Mouse (Mus musculus) urinary bladder, postnatal 25 days (tissue): ENCODE measurements around the gene Asic2.
"Not testable (repeated sequence)": the region's sequence is repeated elsewhere in the genome, so short reads cannot be mapped to it uniquely, and the experiment has no call there.

Experiments used
- DNase-seq: peaks from one replicate; pipeline ENCODE4 v3.0.0; 2022; ENCODE audit warnings: low spot score

The Asic2 gene

DNA sequence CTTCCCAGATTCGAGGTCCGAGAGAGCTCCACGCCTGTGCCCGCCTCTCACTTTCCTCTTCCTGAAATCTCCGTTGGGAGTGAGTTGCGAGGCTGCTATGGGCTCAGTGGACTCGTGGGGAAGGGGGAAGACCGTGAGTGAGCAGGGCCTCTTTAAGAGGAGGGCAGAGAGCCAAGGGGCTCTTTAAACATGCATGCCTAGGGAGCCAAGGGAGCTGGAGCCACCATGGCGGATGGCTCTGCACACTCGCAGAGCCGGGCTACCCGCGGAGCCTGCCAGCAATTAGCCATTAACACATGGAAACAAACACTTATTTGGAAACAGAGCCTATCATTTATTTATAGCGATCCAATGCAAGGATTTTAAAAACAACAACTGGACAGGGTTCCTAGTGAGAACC is 541.4 kb downstream of the Asic2 start:
- DNase-seq, result no peak

DNA sequence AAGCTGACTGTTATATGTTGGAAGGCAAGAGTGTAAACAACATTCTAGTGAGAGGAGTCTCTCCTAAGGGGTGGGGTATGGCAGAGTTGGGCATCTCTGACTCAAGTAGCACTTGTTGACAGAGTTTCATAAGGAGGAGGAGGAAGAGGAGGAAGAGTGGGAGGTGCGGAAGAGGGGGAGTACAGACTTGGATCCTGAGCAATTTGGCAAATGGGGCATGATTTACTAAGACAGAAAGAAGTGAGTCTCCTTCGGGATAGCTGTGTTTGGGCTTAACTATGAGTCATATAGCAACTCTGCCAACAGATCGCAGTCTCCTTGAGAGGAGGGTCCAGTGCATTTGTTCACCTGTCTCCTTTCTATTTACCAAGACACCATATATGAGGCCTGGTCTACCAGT is 549.1 kb downstream of the Asic2 start:
- DNase-seq, result no peak

DNA sequence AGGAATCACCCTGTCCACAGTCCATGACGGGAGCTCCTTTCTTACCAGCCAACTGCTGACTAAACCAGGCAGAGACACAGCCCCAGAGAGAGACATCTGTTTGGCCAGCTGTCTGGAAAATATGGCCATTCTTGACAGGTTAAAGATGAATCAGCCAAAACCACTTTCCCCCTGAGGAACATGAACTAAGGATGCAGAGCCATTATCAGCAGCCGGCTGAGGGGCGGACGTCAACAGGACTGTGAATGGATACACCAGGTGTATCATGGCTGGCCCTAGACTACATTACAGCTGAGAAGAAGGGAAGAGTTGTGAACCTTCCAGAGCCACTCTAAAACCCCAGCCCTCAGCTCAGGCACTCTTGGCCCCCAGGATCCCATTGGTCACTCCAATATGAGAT is 550.2 kb downstream of the Asic2 start:
- no peak for DNase-seq

DNA sequence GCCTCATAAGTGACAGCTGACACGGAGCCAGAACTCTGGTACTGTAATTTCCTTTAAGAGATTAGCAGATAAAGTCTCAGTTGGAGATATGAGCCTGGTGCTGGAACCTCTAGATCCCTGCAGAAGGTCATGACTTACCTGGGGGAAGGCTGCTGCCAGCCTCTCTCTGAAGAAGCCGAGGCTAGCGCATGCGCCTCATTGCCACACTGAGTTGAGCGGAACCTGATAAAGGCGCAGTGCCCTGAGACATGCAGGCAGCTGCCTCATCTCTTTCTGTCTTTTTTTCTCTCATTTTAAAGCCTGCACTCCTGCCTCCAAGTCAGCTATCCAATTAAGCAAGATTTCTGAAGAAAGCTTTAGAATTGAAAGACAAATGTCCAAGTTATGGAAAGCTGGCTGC is 551.9 kb downstream of the Asic2 start:
- DNase-seq, result no peak

DNA sequence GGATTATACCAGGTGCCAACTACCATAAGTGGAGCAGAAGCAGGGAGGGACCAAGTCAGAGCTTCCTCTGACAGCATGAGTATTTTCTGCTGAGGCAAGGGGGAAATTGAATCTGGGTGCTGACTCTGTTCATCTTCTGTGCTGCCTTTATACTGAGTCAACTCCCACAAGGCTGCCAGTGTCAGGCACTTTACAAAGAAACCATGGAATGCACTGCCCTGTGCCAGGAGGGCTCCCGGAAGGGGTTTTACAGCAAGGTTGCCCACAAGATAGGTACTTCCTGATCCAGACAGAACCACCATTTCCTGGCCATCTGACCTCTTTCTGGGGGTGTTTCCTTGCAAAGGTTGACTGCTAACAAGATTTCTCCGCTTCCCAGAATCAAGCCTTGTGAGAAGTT is 553.7 kb downstream of the Asic2 start:
- no peak for DNase-seq

DNA sequence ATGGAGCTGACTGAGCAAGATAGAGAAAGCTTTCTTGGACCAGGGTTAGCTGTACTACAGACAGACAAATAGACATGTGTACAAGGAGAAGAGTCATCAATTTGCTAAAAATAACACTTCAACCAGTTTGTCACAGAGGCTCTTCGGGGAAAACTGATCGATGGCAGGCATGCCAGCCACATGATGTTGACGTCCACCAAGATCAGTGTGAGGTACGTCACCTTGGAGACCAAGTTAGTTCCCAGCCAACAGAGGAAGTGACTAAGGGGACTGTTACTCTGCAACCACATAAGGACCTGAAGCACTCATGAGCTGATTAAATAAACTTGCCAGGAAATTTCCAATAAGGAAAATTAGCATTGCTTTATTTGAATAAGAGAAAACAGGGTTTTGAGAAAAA is 557.0 kb downstream of the Asic2 start:
- no peak for DNase-seq

DNA sequence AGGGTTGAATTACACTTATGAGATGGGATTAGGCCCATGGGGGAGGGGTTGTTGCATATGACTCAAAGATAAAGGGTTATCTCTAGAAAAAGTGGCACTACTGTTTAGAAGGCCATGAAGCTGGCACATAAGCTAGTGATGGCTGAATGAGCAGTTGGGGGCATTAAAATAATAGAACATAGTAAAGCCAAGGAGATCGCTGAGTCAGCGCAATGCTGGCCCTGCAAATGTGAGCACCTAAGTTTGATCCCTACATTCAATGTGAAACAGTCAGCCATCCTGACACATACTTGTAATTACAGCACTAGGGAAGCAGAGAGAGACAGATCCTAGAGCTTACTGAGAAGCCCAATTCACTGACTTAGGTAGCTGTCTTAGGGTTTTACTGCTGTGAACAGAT is 562.3 kb downstream of the Asic2 start:
- DNase-seq, result no peak

DNA sequence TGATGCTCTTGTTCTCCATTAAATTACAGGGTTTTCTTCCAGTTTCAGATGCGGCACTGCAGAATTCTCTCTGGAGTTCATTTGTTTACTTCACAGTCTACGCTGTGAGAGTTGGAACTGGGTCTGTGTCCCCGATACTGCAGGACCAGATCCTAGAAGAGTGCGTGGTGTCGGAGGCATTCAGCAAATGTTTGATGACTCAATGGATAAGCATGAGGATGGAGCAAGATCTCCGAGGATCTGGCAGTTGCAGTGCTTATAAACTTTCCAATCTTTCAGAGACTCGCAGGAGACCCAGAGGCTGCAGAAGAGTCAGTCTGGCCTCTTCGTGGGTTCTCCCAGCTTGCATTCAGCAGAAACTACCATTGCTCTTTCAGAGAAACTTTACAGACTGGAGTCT is 566.0 kb downstream of the Asic2 start:
- no peak for DNase-seq

DNA sequence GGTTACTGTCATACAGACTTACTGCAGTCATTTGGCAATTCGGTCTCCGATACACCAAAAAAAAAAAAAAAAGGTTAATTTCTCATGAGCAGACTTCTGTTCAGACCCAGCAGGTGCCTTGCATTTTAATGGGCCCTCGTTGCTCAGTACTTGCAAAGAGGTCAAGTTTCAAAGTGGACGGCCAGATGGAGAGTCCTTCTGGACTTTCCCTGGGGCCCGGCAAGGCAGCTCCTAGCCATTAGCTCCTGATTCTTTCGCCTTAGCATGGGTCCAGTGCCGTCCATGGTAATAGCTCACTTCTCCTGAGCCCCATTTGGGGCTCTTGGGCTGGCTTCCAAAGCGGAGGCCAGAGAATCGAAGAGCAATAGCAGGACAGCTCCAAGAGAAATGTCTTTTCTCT is 575.4 kb downstream of the Asic2 start:
- DNase-seq, result no peak

DNA sequence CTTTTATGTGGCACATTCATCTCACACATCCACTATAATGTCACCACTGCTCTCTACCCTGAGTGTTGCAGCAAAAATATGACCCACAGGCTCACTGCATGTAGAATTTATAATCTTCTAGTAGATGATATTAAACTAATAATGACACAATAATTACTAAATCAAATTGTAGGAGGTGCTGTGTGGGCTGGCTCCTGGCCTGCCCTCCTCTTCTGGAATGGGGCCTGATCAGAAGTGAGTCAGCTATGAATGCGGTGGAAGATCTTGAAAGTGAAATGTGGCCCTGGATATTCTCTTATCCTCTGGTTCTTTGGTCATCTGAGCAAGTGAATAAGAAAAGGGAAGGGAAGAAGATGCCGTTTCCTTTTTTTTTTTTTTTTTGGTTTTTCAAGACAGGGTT is 582.1 kb downstream of the Asic2 start:
- DNase-seq, result no peak

DNA sequence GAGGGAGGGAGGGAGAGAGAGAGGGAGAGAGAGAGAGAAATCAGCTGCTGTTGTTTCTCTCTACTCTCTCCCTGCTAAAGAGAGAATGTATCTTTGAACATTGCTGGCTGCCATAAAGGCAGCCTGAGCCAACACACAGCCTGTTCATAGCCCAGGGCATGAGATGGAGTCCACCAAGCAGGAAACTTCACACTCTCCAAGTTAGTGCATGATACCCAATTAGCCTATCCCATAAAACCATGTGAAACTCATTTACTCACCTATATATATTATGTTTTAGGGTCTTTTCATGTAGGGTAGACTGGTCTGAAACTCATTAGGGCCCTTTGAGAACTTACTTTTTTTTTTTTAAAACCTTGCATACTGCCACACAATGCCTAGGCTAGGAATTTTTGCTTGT is 582.7 kb downstream of the Asic2 start:
- DNase-seq, result no peak

DNA sequence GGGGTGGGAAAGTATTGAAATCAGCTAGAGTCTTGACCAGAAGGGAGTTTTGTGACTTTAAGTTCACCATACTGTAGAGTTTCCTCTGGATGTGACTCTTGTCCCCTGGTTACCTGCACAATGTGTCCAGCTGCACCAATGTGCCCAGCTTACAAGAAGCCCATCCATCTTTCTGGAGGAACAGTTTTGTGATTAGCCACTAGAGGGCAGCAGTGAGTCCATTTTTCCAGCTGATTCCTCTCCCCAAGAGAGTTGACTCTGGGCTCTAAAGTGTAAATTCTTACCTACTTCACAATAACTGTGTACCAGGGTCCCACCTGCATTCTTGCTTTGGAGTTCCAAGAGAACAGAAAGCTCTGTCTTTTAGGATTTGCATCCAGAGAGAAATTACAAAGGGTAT is 593.4 kb downstream of the Asic2 start:
- DNase-seq, result peak; percentile 50

DNA sequence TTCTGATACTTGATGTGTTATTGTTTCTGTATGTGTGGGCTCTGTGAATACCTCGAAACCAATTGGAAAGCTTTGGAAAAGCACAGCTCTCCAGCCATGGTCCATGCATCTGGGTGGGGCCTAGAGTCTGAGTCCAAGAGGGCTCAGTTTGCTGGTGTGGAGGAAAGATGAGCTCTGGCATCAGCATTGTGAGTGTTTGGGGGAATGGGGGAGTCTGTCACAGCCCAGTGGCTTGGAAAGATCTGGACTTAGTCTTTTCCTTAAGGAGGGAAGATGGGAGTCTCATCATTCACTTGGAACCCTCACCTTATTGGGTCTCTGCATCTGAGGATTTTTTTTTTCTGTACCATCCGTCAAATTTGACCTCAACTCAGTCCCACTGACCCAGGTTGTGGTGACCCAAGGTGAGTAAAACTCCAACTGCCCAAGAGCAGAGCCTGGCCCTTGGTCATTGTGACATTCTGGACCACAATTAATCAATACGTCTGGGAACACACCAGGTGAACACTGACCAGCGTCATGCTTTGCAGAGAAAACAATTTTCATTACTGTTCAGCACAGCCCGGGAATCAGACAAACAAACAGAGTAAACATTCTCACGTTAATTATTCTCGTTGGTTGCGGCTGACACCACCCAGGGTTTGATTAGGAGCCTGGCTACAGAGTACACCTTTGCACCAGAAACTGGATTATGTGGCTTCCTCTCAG is 594.1 kb downstream of the Asic2 start:
- DNase-seq, result no peak

DNA sequence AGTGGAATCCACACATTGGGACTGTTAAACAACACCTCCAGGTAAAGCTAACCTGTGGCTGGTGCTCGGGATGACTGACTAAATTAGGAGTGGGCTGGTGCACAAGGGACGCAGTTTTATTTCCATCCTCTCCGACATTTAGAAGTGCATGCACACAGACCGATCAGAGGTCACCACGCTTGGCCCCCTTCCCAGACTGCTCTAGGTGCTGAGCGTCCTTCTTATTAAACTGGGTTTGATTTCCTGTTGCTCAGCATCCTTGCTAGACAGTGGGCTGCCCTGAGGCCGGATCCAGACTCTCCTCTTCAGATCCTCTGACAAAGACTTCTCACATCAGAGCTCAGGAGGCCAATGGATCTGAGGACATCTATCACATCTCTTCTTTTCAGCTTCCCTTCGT is 596.7 kb downstream of the Asic2 start:
- no peak for DNase-seq

DNA sequence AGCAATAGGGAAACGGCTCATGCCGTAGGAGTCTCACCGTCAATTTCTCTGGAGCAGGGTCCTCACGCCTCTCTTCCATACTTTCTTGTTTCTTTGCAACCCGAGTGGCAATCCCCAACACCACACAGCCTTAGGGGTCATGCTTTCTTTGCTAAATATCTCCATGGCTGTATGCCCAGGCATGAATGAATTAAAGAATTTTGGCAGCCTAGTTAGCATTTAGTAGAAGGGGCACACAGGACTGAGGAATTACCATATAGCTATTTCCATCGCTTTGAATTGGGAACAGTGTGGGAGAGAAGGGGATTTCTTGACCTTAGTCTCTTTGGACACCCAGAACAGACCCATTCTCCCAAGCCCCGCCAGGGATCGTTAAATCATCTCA is 597.8 kb downstream of the Asic2 start:
- no peak for DNase-seq

DNA sequence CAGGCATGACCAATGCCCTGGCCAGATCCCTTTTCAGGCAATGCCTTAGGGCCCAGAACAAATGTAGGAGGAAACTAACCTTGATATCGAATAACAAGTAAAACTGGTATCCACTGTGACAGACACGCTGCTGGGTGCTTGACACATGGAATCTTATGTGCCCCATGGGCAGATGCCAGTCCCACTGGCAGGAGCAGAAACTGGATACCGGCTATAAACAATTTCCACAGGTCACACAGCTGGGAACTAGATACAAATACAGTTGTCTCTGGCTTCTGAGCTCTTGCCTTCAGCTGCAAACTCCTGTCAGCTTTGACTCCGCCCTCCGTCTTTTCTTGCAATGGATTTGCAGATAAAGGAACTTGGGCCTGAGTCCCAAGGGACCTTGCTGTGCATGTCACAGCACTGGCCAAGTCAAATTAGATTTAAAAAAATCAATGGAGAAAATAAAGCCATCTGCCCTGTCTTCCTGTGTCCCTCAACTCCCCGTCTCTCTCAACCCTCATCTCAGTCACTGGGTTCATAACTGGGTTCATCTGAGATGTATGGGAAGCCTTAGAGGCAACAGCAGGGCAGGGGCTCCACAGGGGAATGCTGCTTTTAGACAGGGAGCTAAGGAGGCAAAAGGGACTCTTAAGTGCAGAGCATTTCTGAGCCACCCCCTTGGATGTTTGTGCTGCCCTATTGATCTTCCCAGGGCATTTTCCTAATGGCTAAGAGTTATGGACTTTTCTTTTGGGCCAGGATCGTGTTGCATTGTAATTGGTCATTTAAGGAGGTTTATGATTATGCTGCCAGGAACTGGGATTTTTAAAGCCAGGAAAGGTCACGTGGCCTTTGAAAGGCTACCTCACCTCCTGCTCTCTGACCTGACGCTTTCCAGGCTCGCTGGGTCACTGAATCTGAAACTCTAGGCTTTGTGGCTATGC is 598.5 kb downstream of the Asic2 start:
- DNase-seq, result no peak

DNA sequence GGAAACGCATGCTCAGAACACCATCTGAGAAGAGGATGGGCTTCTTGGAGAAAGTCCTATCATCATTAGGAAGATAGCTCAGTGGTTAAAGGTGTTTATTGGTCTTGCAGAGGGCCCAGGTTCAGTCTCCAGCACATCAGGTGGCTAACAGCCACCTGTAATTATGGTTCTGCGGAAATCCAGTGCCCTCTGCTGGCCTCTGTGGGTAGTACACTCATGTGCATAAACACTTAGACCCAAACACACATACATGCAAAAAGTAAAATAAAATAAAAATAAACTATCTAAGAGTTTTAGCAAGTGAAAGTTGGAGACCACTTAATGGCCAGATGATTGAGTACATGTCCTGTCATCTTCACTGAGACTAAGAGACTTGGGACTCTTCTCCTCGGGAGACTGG is 603.8 kb downstream of the Asic2 start:
- DNase-seq, result no peak

DNA sequence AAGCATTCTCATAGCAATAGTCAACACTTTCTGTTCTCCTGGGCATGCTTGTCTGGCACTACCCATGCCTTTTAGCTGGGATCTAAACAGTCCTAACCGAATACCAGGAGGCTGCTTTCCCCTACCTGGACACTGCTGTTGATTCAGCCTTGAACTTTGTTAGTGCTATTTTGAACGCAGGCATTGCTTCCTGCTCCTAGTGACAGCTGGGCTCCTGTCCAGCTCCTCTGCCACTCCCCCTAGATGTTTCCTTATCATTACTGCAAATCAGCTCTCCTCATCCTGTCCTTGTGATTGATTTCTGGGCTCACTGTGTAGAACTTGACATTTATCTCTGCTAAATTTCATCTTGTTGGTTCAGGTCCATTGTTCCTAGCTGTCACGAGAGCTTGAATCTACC is 605.8 kb downstream of the Asic2 start:
- DNase-seq, result no peak

DNA sequence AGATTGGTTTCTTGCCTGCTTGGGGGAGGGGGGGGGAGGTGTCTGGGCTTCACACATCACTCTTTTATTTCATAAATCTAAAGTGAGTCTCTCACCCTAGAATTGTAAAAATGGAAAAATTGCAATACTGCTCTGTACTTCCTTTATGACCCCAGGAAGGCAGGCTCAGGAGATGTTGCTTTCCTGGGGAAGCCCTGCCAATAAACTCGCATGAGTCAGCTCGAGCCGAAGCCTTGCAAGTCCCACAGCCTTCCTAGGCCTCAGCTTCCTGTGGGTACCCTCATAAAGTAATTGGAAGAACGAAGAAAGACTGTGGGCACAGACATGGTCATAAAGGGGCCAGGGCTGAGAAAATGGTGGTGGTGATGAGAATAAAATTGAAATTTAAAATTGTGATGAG is 607.2 kb downstream of the Asic2 start:
- no peak for DNase-seq

DNA sequence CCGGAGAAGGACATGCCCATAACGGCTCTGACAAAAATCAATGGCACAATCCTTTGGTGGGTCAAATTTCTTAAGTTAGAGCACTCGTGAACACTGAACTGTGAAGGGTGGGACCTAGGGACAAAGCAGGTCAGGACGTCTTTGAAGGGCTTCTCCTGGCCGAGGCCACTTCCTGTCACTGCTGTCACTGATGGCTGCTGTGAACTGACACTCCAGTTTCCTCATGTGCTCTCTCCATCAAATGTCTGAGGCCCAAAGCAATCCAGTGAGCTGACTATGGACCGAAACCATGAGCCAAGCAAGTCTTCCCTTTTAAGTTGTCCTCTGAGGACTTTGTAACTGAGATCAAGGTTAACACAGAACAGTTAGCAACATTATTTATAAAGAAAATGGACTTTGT is 617.8 kb downstream of the Asic2 start:
- DNase-seq, result not testable (repeated sequence)

DNA sequence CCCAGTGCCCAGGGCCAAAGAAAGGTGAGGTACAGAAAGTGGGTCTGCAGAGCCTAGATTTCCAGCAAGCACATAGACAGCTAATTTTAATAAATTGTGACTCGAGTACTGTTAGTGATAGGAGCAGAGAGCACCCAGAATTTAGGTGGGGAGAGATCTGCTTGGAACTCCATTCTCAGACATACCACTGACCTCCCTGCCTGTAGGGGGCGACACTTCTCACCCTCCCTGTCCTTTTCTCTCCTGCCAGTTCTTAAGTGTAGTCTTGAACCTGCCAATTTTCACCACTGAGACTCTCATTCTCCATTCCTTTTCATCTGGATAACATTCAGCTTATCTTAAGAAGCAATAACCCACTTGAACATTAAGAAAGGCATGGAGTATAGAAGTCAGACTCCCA is 636.3 kb downstream of the Asic2 start:
- DNase-seq, result no peak

DNA sequence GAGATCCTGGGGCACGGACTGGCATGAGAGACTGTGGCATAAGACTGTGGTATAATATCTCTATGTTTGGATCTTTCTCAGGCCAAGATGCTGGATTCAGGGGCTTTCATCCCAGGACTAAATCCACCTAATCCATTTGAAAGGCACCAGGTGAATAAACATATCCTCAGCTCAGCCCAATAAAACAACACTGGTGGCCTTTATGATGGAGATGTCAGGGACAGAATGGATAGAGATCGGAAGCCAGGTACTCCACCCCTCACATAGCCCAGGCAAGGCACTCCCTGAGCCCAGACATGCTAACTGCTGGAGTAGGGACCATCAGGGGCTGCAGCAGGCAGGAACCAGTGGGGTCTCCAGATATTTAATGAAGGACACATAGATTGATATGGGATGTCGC is 637.3 kb downstream of the Asic2 start:
- DNase-seq, result no peak

DNA sequence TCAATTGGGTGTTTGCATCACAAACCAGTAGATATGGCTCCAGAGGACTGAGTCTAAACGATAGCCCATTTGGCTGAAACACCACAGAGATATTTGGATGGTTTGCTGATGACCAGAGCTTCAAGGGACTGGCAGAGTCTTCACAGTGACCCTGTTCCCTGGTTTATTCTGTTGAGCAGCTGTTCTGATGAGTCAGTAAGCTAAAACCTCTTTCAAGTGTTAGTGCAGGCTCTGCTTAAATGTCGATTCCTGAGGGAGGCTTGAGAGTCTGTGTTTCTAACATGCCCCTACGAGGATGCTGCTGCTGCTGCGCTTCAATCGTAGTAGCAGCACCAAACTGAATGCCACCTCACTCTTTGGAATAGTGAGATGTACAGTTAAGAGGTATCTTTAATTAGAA is 640.2 kb downstream of the Asic2 start:
- no peak for DNase-seq

DNA sequence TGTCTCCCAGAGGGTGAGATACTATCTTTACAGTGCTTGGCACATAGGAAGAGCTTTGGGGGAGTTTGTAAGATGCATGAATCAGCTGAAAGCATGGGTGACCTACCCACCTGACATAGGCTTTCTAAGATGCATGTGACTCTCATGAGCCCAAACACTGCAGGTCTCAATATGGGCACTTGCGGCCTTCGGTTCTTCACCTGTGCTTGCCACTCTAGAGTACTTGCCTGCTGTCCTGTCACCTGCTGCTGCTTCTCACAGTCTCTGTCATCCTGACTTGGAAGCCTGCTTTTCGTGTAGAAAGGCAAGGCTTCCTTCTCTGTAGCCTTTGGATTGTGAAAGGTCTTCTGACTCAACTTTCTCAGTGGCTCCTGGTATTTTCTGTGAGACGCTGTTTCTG is 645.1 kb downstream of the Asic2 start:
- DNase-seq, result no peak
